ENCODE assay signal across 9 mouse cellular contexts in genomic region chr5:93180252-93180651, GRCm38 (mm10). TPM values are rescaled to one million over a fixed set of nuclear protein-coding genes. Genes with fewer than 3 reads are reported as not detected.
DNase-seq lines count a peak whose midpoint lies in the region; ATAC-seq and TF ChIP-seq lines count a peak whose summit lies in the region.
"Had no signal": no experiment of that assay in that cellular context is flagged by ENCODE, and none has a peak within 500 bp of the region (broad histone marks: within the 10 kb centered on the region; RNA-seq: fewer than 3 reads in every experiment).

No protein-coding gene starts in this region.

- WGBS in forebrain, embryonic 14.5 days: 81% methylated on average over 2 of the region's 2 CpGs
- 84% methylated on average over 2 of the region's 2 CpGs for WGBS in forebrain, embryonic 10.5 days
- WGBS in liver, postnatal 0 days (ENCODE audit: insufficient replicate concordance): 59% methylated on average over 2 of the region's 2 CpGs

- no peak overlapping the region for H3K27ac ChIP-seq in forebrain, embryonic 14.5 days (ENCODE audit: low read depth, low read length)
- no peak overlapping the region for H3K27ac ChIP-seq in forebrain, embryonic 10.5 days
- H3K27ac ChIP-seq in liver, postnatal 0 days (ENCODE audit: low read depth): no peak overlapping the region

- H3K4me2 ChIP-seq in forebrain, embryonic 14.5 days (ENCODE audit: low read length): no peak overlapping the region
- no peak overlapping the region for H3K4me2 ChIP-seq in liver, postnatal 0 days (ENCODE audit: low read depth, low read length)

- H3K36me3 ChIP-seq in forebrain, embryonic 14.5 days (ENCODE audit: control insufficient read depth, insufficient read depth, low read length): peaks cover 66% of the 10 kb centered on the region
- peaks cover 90% of the 10 kb centered on the region for H3K36me3 ChIP-seq in forebrain, embryonic 10.5 days (replicated peaks)
- peaks cover 32% of the 10 kb centered on the region for H3K36me3 ChIP-seq in liver, postnatal 0 days (replicated peaks; ENCODE audit: insufficient read depth, low read length)

- no peaks in the 10 kb centered on the region for H3K4me1 ChIP-seq in forebrain, embryonic 14.5 days (ENCODE audit: control insufficient read depth, insufficient read depth, low read length)
- no peaks in the 10 kb centered on the region for H3K4me1 ChIP-seq in forebrain, embryonic 10.5 days
- no peaks in the 10 kb centered on the region for H3K4me1 ChIP-seq in liver, postnatal 0 days (ENCODE audit: insufficient read depth)

- TF ChIP-seq EP300 in liver, postnatal 0 days (IDR thresholded peaks at IDR 0.05; ENCODE audit: low read depth): no peak

- no peak overlapping the region for H3K4me3 ChIP-seq in forebrain, embryonic 14.5 days (ENCODE audit: low read depth, low read length)
- no peak overlapping the region for H3K4me3 ChIP-seq in forebrain, embryonic 10.5 days
- no peak overlapping the region for H3K4me3 ChIP-seq in liver, postnatal 0 days (ENCODE audit: low read depth, low read length)
- H3K4me3 ChIP-seq: erythroblast, embryonic 14.5 days had no signal

- no peaks in the 10 kb centered on the region for H3K27me3 ChIP-seq in forebrain, embryonic 14.5 days (replicated peaks; ENCODE audit: control insufficient read depth, insufficient read depth, low read length)
- H3K27me3 ChIP-seq in forebrain, embryonic 10.5 days (ENCODE audit: poor library complexity, severe bottlenecking): no peaks in the 10 kb centered on the region
- H3K27me3 ChIP-seq in liver, postnatal 0 days (ENCODE audit: insufficient read depth, low read length): no peaks in the 10 kb centered on the region

- TF ChIP-seq CTCF in liver, postnatal 0 days (IDR thresholded peaks at IDR 0.05; ENCODE audit: low read depth): peak; percentile 69

- no peak overlapping the region for H3K9ac ChIP-seq in forebrain, embryonic 14.5 days (ENCODE audit: low read length)
- no peak overlapping the region for H3K9ac ChIP-seq in liver, postnatal 0 days (replicated peaks)

- 0 out of 2 replicates have a peak, but pooled peaks have one; percentile 22 for ATAC-seq in forebrain, embryonic 14.5 days
- ATAC-seq in liver, postnatal 0 days: no peak
- ATAC-seq in common myeloid progenitor, adult 5-6 weeks (replicated peaks; ENCODE audit: low read depth, poor library complexity, severe bottlenecking): peak; percentile 67

- peak; percentile 34 for DNase-seq in forebrain, embryonic 14.5 days (ENCODE audit: low spot score)
- no peak for DNase-seq in forebrain, embryonic 10.5 days (ENCODE audit: extremely low spot score, low spot score)
- no peak for DNase-seq in liver, postnatal 0 days
- DNase-seq in liver: no peak
- DNase-seq in retina, postnatal 7 days (ENCODE audit: low read depth, low spot score): peak; percentile 5
- no peak for DNase-seq in natural killer cell, adult 2 months (ENCODE audit: low spot score in 2 of 2)
- DNase-seq in gastrocnemius, postnatal 25 days: no peak

- no peaks in the 10 kb centered on the region for H3K9me3 ChIP-seq in forebrain, embryonic 14.5 days (replicated peaks; ENCODE audit: control insufficient read depth, low read length)
- H3K9me3 ChIP-seq in forebrain, embryonic 10.5 days: no peaks in the 10 kb centered on the region
- H3K9me3 ChIP-seq in liver, postnatal 0 days (ENCODE audit: low read length): no peaks in the 10 kb centered on the region

RNA-seq across cellular contexts. Expression of gene Ccni, which starts 26.0 kb away (rescaled TPM):
- 195 and 209 TPM in 2 replicates for polyA plus RNA-seq in forebrain, embryonic 14.5 days (2014; fragmentation: Nextera tagmentation; extraction: Ambion mirVana)
- 107 and 108 TPM in 2 replicates for polyA plus RNA-seq in forebrain, embryonic 10.5 days (2016; fragmentation: Nextera tagmentation; extraction: Ambion mirVana)
- 41.2 and 41.9 TPM in 2 replicates for polyA plus RNA-seq in liver, postnatal 0 days (2015; fragmentation: Nextera tagmentation; extraction: Ambion mirVana)
- total RNA-seq in common myeloid progenitor, adult 5-6 weeks (2017): 161 and 175 TPM in 2 replicates
- 10 to 100 TPM; 63.6 to 64.1 TPM for total RNA-seq in gastrocnemius, postnatal 25 days (2021)

RNA-seq across cellular contexts. Expression of gene 2010109A12Rik, which starts 26.1 kb away (rescaled TPM):
- 2.7 and 2.8 TPM in 2 replicates for polyA plus RNA-seq in forebrain, embryonic 14.5 days (2014; fragmentation: Nextera tagmentation; extraction: Ambion mirVana)
- 1.1 and 1.6 TPM in 2 replicates for polyA plus RNA-seq in forebrain, embryonic 10.5 days (2016; fragmentation: Nextera tagmentation; extraction: Ambion mirVana)
- 1.7 and 2.0 TPM in 2 replicates for polyA plus RNA-seq in liver, postnatal 0 days (2015; fragmentation: Nextera tagmentation; extraction: Ambion mirVana)
- 1.3 and 5.7 TPM in 2 replicates for total RNA-seq in common myeloid progenitor, adult 5-6 weeks (2017)
- under 1 TPM; 0.31 to 0.64 TPM for total RNA-seq in gastrocnemius, postnatal 25 days (2021)
- polyA plus RNA-seq: erythroblast, embryonic 14.5 days had no signal

Comparison
In these comparisons a context has a peak if more than half of its experiments do, and no peak if none do; other contexts are left out.
1. DNase-seq: peak in forebrain, embryonic 14.5 days (single experiment) and retina, postnatal 7 days (single experiment); none in forebrain, embryonic 10.5 days (single experiment), liver, postnatal 0 days (single experiment), liver (single experiment), natural killer cell, adult 2 months (0 of 2) and gastrocnemius, postnatal 25 days (single experiment).